Mouse (Mus musculus) C2C12 (cell line): ENCODE measurements around the gene Kras.

Source experiments
- CTCF ChIP-seq: IDR thresholded peaks from one replicate; pipeline ENCODE4 v1.5.1; 2011; ENCODE audit not compliant: control insufficient read depth, insufficient read depth, insufficient read length
- MYOD1 ChIP-seq: IDR thresholded peaks from one replicate; pipeline ENCODE4 v1.6.1; 2011; ENCODE audit warnings: low read depth; ENCODE audit not compliant: control insufficient read depth, insufficient read length
- MYOG ChIP-seq: IDR thresholded peaks from one replicate; pipeline ENCODE4 v1.6.1; 2011; ENCODE audit not compliant: control insufficient read depth, insufficient read length; ENCODE audit errors: extremely low read depth
- USF1 ChIP-seq: IDR thresholded peaks from one replicate; pipeline ENCODE4 v1.6.1; 2011; ENCODE audit warnings: low read depth, mild to moderate bottlenecking, control low read depth, moderate library complexity

DNA sequence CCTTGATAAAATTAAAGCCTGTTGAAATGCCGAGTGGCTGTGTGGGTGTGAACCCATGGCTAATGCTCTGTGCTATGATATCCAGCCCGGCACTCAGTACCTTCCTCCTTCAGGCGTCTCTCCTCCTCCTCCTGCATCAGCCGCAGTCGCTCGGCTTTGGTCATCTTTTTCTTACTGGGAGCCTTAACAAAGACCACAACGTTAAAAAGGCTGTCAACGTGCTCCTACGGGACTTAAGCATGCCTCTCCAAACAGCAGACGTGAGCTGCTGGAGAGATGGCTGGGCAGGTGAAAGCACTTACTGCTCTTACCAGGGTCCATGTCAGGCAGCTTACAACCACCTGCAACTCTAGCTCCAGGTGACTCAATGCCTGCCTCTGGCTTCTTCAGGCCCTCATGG, 44.9 kb downstream of the Kras start:
- no peak for TF ChIP-seq USF1
- TF ChIP-seq MYOG: no peak
- no peak for TF ChIP-seq CTCF
- no peak for TF ChIP-seq MYOD1
